Mouse (Mus musculus): ENCODE results near the gene Etnk2. TPM values are rescaled to one million over a fixed set of nuclear protein-coding genes. Genes with fewer than 3 reads are reported as not detected.

The Etnk2 gene
- polyA plus RNA-seq, 1 experiment from 2014 or later: 2.6 TPM

DNA sequence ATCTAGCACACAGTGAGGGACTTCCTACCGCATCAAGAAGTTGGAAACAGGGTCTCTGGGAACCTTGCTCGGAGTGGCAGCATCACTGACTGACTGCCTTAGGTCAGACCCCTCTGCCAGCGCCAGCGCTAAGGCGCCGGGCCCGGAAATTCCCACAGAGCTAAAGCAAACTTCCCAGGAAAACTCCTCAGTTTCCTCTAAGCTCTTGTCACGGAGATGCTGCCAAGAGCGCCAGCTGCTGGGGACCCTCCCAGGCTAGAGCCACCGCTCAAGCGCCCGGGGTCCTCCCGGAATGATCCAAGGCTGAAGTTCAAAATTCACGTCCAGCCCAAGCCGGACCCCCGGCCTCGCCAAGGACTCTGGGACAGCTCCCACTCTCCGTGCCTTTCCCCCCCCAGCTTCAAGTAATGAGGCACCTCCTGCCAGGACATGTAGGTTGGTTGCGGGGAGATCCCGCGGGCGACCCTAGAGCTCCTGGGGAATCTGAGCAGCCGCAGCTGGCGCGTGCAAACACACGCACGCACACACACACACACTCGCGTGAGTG lies 59.3 kb downstream of the Etnk2 start:
- under 1% methylated on average over 29 of the region's 29 CpGs for WGBS
- peak; percentile 24; the same call in 1 of the 2 replicates for ATAC-seq (ENCODE audit: low FRiP score)
- no peak overlapping the region for H3K27ac ChIP-seq
- H3K9ac ChIP-seq: peak overlapping the region; percentile 87
- H3K27me3 ChIP-seq: peaks cover 10% of the 10 kb centered on the region; the same call in 1 of the 2 replicates
- peaks cover 51% of the 10 kb centered on the region for H3K4me1 ChIP-seq
- H3K36me3 ChIP-seq (replicated peaks): no peaks in the 10 kb centered on the region
- H3K9me3 ChIP-seq: no peaks in the 10 kb centered on the region
- peak overlapping the region; percentile 97 for H3K4me2 ChIP-seq
- peak overlapping the region; percentile 85 for H3K4me3 ChIP-seq (replicated peaks)

DNA sequence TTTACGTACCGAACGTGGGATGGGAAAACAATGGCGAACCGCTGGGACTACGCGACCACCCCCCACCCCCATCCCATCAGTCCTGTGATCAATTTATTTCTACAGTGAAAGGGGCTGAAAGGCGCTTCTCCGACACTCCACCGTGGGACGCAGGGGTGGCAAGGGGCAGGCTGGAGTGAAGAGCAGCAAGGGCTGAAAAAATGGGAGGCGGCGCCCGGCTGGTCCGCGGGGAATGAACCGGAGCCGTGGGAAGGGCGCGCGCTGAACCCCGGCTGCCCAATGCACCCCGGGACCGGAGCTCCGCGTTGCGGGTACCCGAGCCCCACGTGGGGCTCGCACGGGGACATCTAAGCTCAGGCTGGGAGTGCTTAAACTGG lies 59.8 kb downstream of the Etnk2 start:
- H3K9me3 ChIP-seq: no peaks in the 10 kb centered on the region
- ATAC-seq (ENCODE audit: low FRiP score): peak; percentile 17
- peak overlapping the region; percentile 89; the same call in 1 of the 2 replicates for H3K27ac ChIP-seq
- H3K4me1 ChIP-seq: peaks cover 46% of the 10 kb centered on the region
- peaks cover 10% of the 10 kb centered on the region; the same call in 1 of the 2 replicates for H3K27me3 ChIP-seq
- H3K9ac ChIP-seq: peak overlapping the region; percentile 87
- 1% methylated on average over 31 of the region's 31 CpGs for WGBS
- peak overlapping the region; percentile 85 for H3K4me3 ChIP-seq (replicated peaks)
- no peaks in the 10 kb centered on the region for H3K36me3 ChIP-seq (replicated peaks)
- peak overlapping the region; percentile 97 for H3K4me2 ChIP-seq

DNA sequence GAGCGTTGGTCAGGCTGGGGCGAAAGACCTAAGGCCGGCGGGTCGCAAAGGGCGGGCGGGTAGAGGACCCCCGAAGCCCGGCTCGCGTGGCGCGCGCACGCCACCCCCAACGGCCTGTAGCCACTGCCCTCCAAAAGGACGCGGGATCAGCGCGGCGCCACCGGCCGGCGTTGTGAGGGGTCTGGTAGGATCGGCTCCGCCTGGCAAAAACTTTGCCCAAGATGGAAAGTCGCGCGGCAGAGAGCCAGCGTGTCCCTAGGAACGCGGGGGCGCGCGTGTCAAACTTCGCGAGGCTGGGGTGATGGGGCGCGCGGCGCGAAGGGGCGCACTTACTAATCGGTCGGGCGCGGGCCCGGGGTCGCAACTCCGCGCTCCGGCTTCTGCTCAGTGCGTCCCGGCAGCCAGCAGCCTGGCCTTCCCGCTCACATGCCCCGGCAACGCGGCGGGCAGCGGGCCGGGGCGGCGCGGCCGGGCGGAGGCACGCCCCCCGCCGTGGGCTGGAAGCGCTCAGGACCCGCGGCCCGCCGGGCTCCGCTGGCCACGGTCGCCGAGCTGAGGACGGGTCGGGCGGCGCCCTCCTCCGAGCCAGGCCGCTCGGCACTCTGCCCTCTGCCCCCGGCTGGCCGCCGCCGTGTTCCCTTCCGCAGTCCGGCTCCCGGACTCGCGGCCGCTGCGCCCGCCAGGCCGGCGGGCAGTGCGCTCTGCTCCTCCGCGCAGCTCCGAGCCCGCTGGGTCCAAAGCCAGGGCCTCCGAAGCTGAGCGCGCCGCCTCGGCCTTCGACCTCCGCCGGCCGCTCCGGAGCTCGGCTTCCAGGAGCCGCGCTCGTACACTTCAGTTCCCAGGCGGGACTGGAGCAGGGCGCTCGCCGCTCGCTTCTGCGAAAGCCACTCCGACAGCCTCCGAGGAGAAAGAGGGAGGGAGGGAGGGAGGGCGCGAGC lies 60.4 kb downstream of the Etnk2 start, which contains the start of gene Sox13:
Gene Sox13, minus strand, starts transcription at position 835 of the 938 bp plus-strand sequence.
- Histone ChIP-seq H3K9ac (peak within 1 kb of the TSS; percentile 87), H3K9me3 (no peaks in the 10 kb centered on the region), H3K4me2 (peak within 1 kb of the TSS; percentile 97), H3K4me3 (replicated peaks) (peak within 1 kb of the TSS; percentile 85), H3K27ac (peak within 1 kb of the TSS; percentile 89), H3K4me1 (peaks cover 40% of the 10 kb centered on the region), H3K27me3 (peaks cover 9% of the 10 kb centered on the region; the same call in 1 of the 2 replicates), H3K36me3 (replicated peaks) (no peaks in the 10 kb centered on the region)
- ATAC-seq (ENCODE audit: low FRiP score): peak; percentile 78
- under 1% methylated on average over 93 of the region's 128 CpGs for WGBS

DNA sequence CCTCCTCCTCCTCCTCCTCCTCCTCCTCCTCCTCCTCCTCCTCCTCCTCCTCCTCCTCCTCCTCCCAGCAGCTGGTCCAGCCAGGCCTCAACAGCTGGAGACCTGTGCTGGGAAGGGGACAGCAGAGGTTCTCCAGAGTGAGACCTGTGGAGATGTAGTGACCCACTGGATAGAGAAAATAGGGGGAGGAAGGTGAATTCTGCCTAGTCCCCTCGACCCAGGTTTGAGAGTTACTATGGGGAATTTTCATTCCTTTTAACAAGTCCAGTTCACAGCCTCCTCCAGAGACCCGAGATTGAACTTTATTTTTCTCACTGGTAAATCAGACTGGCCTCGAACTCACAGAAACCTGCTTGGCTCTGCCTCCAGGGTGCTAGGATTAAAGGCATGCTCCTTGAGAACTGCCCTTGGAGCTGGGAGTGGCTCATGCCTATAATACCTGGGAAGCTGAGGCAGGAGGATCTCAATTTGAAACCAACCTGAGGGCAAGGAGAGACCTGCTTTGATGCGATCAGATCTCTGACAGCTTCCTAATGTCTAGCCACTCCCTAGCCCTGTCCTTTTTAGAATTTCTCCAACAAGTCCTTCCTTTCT lies 61.3 kb downstream of the Etnk2 start:
- Histone ChIP-seq H3K27me3 (0 out of 2 replicates have a peak, but pooled peaks cover 5% of the 10 kb centered on the region), H3K4me1 (peaks cover 31% of the 10 kb centered on the region), H3K4me2 (peak overlapping the region; percentile 97), H3K9me3 (peaks cover 6% of the 10 kb centered on the region), H3K27ac (0 out of 2 replicates have a peak overlapping the region, but pooled peaks have one; percentile 89), H3K9ac (peak overlapping the region; percentile 87), H3K36me3 (replicated peaks) (no peaks in the 10 kb centered on the region), H3K4me3 (replicated peaks) (peak overlapping the region; percentile 85)
- ATAC-seq (ENCODE audit: low FRiP score): no peak; the same call in 1 of the 2 replicates
- 58% methylated on average over 4 of the region's 4 CpGs for WGBS

Other genes with a start within 250 kb of the Etnk2 start
- 58.3 and 63.5 TPM in 2 replicates for gene Ppp1r15b, start 232.4 kb upstream of the Etnk2 start, polyA plus RNA-seq (2016; fragmentation: Nextera tagmentation; extraction: Ambion mirVana)
- gene Plekha6, start 199.4 kb upstream of the Etnk2 start, polyA plus RNA-seq (2016; fragmentation: Nextera tagmentation; extraction: Ambion mirVana): 20.3 and 20.6 TPM in 2 replicates
- gene Golt1a, start 53.8 kb upstream of the Etnk2 start, polyA plus RNA-seq (2016; fragmentation: Nextera tagmentation; extraction: Ambion mirVana): not detected in 2 replicates
- not detected in 2 replicates for gene Kiss1, start 41.7 kb upstream of the Etnk2 start, polyA plus RNA-seq (2016; fragmentation: Nextera tagmentation; extraction: Ambion mirVana)
- gene Ren1, start 13.1 kb upstream of the Etnk2 start, polyA plus RNA-seq (2016; fragmentation: Nextera tagmentation; extraction: Ambion mirVana): not detected in 2 replicates
- 13.1 and 13.3 TPM in 2 replicates for gene Sox13, start 60.8 kb downstream of the Etnk2 start, polyA plus RNA-seq (2016; fragmentation: Nextera tagmentation; extraction: Ambion mirVana)
- gene Snrpe, start 246.7 kb downstream of the Etnk2 start, polyA plus RNA-seq (2016; fragmentation: Nextera tagmentation; extraction: Ambion mirVana): 773 and 780 TPM in 2 replicates